Mouse (Mus musculus) forebrain, embryonic 10.5 days (tissue): Measurements from ENCODE around the gene Sema4d. TPM values are rescaled to one million over a fixed set of nuclear protein-coding genes. Genes with fewer than 3 reads are reported as not detected.

Experiments
- DNase-seq: peaks from one replicate; pipeline ENCODE4 v3.0.0-alpha.2; 2017; ENCODE audit warnings: low spot score; ENCODE audit errors: extremely low spot score
- H3K27ac ChIP-seq: fragments of 300-500 bp; sonication (generic); 2 replicates; pipeline ENCODE4 v1.5.1; 2016; ENCODE audit warnings: mild to moderate bottlenecking
- H3K27me3 ChIP-seq: fragments of 300-500 bp; sonication (generic); 2 replicates; pipeline ENCODE4 v1.6.1; 2016; ENCODE audit warnings: mild to moderate bottlenecking; ENCODE audit not compliant: poor library complexity, severe bottlenecking
- H3K36me3 ChIP-seq: fragments of 300-500 bp; sonication (generic); replicated peaks from 2 replicates; pipeline ENCODE4 v1.6.1; 2016; ENCODE audit warnings: mild to moderate bottlenecking, moderate library complexity
- H3K4me1 ChIP-seq: fragments of 300-500 bp; sonication (generic); 2 replicates; pipeline ENCODE4 v1.6.1; 2016
- H3K4me3 ChIP-seq: fragments of 300-500 bp; sonication (generic); 2 replicates; pipeline ENCODE4 v1.5.1; 2016; ENCODE audit warnings: mild to moderate bottlenecking, moderate library complexity
- H3K9me3 ChIP-seq: fragments of 300-500 bp; sonication (generic); 2 replicates; pipeline ENCODE4 v1.6.1; 2016; ENCODE audit warnings: mild to moderate bottlenecking, moderate library complexity
- WGBS: fragments of 180-500 bp; shearing (Covaris S2); methylation state at CpG from one replicate; pipeline ENCODE4 v1.1.7; 2016; 5-methylcytosine and 5-hydroxymethylcytosine counted together
- polyA plus RNA-seq: library from polyadenylated mRNA; unstranded; fragments of >200 nt; fragmentation: Nextera tagmentation; extraction: Ambion mirVana; gene quantifications from 2 replicates; pipeline ENCODE4 v1.2.1, GENCODE M21; 2016

Sema4d gene
- polyA plus RNA-seq, 1 experiment from 2014 or later, result 8.4 TPM

DNA sequence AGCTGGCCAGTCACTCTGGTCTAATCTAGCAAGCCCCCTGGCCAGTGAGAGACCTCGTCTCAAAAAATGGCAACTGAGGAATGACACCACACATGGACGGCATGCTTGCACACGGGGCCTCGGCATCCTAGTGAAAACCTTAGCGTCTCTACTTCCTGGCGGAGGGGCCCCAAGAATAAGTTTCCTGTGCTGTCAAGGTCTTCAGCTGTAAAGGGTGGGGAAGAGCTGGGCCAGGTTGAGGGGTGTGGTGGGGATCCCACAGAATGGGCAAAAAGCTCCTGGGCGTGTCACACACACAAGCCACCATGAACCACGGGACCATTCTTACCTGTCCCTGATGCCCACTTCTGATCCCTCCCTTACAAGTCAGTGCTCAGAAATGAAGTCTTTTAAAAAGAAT lies 9.1 kb downstream of the Sema4d start:
- Histone ChIP-seq H3K4me3 (no peak overlapping the region), H3K9me3 (no peaks in the 10 kb centered on the region), H3K4me1 (peaks cover 10% of the 10 kb centered on the region), H3K36me3 (no peaks in the 10 kb centered on the region), H3K27me3 (no peaks in the 10 kb centered on the region), H3K27ac (no peak overlapping the region)
- no peak for DNase-seq
- 94% methylated on average over 8 of the region's 8 CpGs for WGBS

DNA sequence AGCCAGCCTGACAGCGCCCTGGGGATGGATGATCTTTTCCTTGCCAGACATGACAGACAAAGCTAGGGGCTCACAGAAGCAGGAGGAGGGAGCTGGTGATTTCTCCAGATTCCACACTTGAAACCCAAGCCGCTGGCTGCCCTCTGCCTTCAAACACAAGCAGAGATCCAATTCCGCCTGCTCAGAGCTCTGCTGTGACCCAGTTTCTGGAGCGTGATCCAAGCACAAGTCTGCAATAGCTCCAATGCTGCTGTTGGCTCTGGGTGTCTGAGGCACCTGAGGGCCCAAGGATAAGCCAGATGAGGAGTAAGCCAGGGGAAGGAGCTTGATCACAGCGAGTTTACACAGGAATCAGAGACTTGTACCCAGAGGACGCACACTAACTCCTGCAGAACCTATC lies 9.7 kb downstream of the Sema4d start:
- Histone ChIP-seq H3K27me3 (no peaks in the 10 kb centered on the region), H3K4me3 (no peak overlapping the region), H3K36me3 (no peaks in the 10 kb centered on the region), H3K4me1 (peaks cover 15% of the 10 kb centered on the region), H3K9me3 (no peaks in the 10 kb centered on the region), H3K27ac (no peak overlapping the region)
- no peak for DNase-seq
- 76% methylated on average over 6 of the region's 6 CpGs for WGBS

DNA sequence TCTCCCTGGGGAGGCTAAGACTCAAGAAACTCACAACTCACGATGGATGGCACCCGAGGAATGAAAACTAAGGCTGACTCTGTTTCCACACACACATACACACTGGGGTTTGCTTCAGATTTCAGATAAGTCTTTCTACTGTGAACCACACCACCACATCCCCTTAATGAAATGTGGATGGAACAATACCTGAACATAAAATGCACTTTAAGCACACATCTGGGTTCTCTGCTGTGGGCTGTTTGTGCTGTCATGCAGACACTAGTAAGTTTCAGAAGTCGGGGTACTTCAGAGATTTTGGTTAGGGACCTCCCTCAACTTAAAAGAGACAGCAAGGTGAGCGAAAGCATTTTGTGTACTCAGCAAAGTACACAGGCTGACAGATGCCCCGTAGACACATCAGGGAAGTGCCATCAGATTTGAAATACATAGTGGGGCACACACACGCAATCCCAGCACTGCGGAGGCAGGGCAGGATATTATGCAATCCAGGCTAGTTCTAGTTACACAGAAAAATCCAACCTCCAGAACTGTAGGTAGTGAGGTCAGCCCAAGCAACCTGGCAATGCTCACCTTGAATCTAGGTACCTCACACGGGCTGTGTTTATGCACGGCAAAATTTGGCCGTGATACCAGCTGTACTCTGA lies 12.9 kb downstream of the Sema4d start:
- WGBS, result 91% methylated on average over 10 of the region's 10 CpGs

DNA sequence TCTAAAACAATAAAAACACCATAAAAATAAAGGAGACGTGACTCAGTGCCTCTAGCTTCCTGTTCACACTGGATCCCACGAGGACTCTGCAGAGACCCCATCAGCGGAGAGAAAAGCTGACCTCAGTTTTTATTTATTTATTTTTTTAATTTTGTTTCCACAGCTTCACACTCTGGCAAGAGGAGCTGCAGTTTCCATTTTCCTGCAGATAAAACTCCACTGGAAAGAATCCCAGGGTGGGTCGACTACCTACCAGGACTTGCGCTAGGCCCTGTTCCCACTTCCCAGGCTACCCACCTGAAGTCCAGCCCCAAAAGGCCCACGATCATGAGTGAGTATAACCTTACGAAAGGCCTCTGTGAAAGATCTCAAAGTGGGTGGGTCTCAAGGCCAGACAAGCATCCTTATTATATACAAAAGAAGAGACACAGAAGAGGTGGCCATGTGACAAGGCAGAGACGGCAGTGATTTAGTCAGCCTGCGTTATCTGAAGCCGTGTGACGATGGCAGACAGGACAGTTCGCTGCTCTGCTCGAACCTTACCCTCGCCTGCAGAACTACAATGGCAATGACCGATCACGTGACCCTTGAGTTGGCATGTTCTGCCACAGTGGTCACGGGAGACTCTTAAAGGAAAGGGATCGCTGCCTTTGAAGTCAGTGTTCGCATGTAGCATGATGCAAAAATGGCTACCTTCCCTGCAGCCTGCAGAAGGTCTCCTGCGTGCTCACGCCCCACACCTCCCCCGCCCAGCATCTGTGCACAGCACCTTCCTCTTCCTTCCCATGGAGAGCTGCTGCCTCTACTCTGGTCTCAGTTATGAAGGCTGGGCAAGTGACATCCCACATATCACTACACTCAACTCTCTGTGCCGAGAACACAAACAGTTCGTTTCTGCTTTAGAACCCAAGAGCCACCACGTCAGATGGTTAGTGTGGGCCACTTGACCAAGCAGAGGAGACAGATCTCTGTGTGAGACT lies 14.3 kb downstream of the Sema4d start:
- WGBS, result 89% methylated on average over 25 of the region's 25 CpGs
- no peak for DNase-seq

More for the DNA sequence above, 12.9 kb downstream of the Sema4d start:
- Histone ChIP-seq H3K27ac (no peak overlapping the region), H3K27me3 (peaks cover 6% of the 10 kb centered on the region; the same call in 1 of the 2 replicates), H3K4me1 (peaks cover 32% of the 10 kb centered on the region), H3K36me3 (no peaks in the 10 kb centered on the region), H3K4me3 (no peak overlapping the region), H3K9me3 (no peaks in the 10 kb centered on the region)
- no peak for DNase-seq

DNA sequence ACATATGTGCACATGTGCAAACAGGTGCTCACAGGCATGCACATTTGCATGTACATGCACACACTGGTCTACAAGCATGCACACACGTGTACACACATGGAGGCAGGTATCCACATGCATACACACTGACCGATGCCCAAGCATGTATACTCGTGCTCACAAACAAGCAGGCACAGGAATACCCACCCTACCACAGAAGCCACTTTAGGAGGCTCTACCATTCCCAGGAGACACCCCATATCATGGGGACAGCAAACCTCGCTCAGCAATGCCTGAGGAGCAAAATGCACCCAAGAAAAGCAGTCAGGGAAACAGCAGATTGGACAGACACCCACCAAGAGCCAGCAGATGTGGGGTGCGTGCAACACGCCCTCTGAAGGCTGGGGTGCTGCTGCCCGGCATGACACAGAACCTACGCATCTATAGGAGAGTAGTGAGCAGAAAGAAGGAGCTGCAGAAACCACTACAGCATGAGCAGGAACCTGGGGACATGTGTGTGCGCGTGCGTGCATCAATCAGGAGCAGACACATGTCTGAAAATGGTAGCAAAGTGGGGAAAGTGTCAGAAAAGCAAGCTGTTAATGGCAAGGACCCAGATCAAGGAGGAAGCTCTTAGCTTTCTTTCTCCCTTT lies 15.1 kb downstream of the Sema4d start:
- H3K36me3 ChIP-seq, result no peaks in the 10 kb centered on the region
- H3K9me3 ChIP-seq, result no peaks in the 10 kb centered on the region
- H3K27ac ChIP-seq, result no peak overlapping the region
- no peak for DNase-seq
- H3K27me3 ChIP-seq, result peaks cover 6% of the 10 kb centered on the region; the same call in 1 of the 2 replicates
- 93% methylated on average over 11 of the region's 11 CpGs for WGBS
- peaks cover 27% of the 10 kb centered on the region for H3K4me1 ChIP-seq
- H3K4me3 ChIP-seq, result no peak overlapping the region

More for the DNA sequence above, 14.3 kb downstream of the Sema4d start:
- Histone ChIP-seq H3K27ac (no peak overlapping the region), H3K9me3 (no peaks in the 10 kb centered on the region), H3K4me3 (no peak overlapping the region), H3K27me3 (peaks cover 6% of the 10 kb centered on the region; the same call in 1 of the 2 replicates), H3K36me3 (no peaks in the 10 kb centered on the region), H3K4me1 (peaks cover 32% of the 10 kb centered on the region)

DNA sequence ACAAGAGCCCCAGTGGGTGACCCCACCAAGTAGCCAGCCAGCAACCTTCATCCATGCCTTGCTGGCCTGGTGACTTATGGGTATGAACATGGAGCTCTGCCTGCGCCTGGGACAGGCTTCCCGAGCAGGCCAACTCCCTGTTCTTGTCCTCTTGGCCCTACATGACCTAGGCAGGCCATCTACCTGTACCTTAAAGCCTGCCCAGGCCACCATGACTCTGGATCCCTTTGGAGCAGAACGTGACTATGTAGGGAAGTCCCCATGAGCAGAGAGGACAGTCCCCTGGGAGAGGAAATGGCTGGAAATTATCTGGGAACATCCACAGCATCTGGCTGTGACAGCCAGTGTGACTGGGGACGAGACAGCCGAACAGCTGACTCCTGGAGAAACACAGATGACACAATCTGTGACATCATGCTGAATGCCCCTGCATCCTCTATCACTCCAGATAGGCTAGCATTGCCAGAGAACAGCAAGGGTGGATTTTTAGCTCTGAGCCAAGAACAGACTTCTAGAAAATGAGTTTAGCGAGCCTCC lies 15.7 kb downstream of the Sema4d start:
- Histone ChIP-seq H3K27me3 (peaks cover 6% of the 10 kb centered on the region; the same call in 1 of the 2 replicates), H3K9me3 (no peaks in the 10 kb centered on the region), H3K27ac (0 out of 2 replicates have a peak overlapping the region, but pooled peaks have one; percentile 21), H3K36me3 (no peaks in the 10 kb centered on the region), H3K4me1 (peaks cover 27% of the 10 kb centered on the region), H3K4me3 (no peak overlapping the region)
- DNase-seq, result no peak
- WGBS, result 57% methylated on average over 6 of the region's 6 CpGs

DNA sequence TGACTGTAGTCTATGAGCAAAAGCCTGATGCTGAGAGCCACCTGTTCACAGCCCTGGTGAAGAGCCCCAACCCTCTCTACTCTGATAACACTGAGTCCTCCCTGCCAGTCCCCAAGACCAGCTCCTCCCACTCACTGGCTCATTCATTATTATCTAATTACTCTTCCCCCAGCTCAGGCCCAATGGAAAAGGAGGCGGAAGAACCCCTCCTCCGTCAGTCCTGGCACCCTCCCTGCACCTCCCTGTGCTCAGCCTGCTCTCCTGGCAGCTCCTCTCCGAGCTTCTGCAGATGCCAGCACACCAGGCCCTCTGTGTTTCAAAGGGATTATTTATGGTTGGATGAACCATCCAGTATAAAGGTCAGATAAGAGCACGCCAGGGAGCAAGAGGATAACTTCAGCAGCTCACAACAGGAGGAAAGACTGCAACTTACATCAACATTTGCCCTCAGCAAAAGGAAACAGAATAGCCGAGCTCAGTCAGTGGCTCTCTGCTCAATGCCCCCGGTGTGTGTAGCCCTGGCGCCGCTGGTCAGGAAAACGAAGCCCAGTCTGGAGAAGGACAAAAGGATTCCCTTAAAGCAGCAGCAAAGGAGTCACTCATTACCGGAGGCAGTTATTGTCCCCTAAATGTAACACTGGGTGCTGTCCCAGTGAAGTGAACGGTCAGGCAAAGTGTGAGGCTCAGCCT lies 16.4 kb downstream of the Sema4d start:
- H3K4me1 ChIP-seq, result peaks cover 27% of the 10 kb centered on the region
- no peaks in the 10 kb centered on the region for H3K36me3 ChIP-seq
- peak overlapping the region; percentile 21; the same call in 1 of the 2 replicates for H3K27ac ChIP-seq
- no peak for DNase-seq
- H3K4me3 ChIP-seq, result no peak overlapping the region
- WGBS, result 6% methylated on average over 11 of the region's 11 CpGs
- peaks cover 6% of the 10 kb centered on the region; the same call in 1 of the 2 replicates for H3K27me3 ChIP-seq
- no peaks in the 10 kb centered on the region for H3K9me3 ChIP-seq

DNA sequence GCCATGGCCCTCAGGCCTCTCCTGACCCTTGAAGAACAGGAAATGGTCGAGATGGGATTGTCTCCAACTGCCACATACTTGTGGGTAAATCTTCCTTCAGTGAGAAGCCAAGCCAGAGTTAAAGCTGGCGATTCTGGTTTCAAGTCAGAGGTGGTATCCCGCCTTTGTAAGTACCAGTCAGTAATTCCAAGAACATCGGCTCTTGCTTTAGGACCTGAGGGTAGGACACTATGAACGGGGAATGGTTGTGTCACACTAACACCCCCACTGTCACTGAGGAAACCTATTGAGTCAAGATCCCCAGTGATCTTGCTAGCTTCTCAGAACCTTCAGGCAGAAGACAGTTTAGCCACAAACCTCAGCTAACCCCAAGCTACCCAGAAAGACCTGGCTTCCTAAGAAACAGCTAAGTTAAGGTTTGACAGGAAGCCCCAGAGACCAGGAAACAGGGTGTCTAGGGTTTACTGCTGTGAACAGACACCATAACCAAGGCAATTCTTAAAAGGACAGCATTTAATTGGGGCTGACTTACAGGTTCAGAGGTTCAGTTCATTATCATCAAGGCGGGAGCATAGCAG lies 17.3 kb downstream of the Sema4d start:
- H3K4me3 ChIP-seq, result no peak overlapping the region
- no peak for DNase-seq
- H3K27me3 ChIP-seq, result peaks cover 6% of the 10 kb centered on the region; the same call in 1 of the 2 replicates
- H3K9me3 ChIP-seq, result no peaks in the 10 kb centered on the region
- no peak overlapping the region for H3K27ac ChIP-seq
- no peaks in the 10 kb centered on the region for H3K36me3 ChIP-seq
- H3K4me1 ChIP-seq, result peaks cover 27% of the 10 kb centered on the region
- WGBS, result 90% methylated on average over 6 of the region's 6 CpGs

DNA sequence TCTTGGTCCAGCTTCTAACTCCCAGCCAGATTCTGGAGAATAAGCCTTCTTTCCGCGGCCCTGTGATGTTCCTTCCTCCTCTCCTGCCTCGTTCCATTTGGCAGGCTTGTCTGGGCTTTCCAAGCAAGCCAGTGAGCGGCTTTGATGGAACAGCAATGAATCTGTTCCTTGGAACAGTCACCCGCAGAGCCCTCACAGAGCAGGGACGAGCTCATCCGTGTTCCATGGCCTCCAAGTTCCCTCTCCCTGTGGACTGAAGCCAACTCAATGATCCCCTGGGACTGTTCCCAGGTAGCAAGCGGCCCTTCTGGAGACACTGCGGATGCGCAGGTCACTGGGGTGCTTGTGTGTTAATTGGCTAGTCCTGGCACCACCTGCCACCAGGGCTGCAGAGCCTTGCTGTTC lies 21.7 kb downstream of the Sema4d start:
- no peak for DNase-seq
- Histone ChIP-seq H3K27ac (no peak overlapping the region), H3K27me3 (no peaks in the 10 kb centered on the region), H3K4me1 (peaks cover 13% of the 10 kb centered on the region), H3K36me3 (no peaks in the 10 kb centered on the region), H3K4me3 (no peak overlapping the region), H3K9me3 (no peaks in the 10 kb centered on the region)
- 86% methylated on average over 10 of the region's 10 CpGs for WGBS

DNA sequence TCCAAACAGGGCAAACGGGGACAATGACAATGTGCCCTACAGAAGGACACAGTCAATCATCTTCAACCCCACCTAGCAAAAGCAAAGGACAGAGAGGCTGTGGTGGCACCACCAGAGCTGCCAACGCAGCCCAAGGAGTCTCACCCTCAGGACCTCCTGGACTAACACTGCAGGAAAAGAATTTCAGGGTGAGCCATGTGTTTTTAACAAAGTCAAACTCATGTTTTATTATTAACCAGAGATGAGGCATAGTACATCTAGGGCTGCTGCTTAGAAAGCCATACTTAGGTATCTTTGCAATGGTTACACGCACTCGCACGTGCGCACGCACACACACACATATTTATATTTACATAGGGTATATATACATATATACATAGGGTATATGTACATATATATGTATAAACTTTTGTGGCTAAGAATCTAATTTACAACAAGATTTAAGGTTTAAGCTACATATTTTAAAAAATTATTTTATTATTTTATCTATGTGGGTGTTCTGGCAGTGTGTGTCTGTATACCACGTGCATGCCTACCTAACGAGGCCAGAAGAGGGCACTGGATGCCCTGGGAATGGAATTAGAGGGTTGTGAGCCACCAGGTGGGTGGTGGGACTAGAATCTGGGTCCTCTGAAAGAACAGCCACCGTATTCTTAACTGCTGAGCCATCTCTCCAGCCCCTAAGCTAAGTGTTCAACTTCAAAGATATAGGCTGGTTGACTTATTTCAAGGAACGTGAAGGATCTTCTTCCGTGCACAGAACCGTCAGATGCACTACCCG lies 22.7 kb downstream of the Sema4d start:
- Histone ChIP-seq H3K27me3 (no peaks in the 10 kb centered on the region), H3K36me3 (no peaks in the 10 kb centered on the region), H3K9me3 (no peaks in the 10 kb centered on the region), H3K4me3 (no peak overlapping the region), H3K27ac (no peak overlapping the region), H3K4me1 (0 out of 2 replicates have a peak, but pooled peaks cover 4% of the 10 kb centered on the region)
- no peak for DNase-seq
- 95% methylated on average over 14 of the region's 14 CpGs for WGBS
